ENCODE assay signal across 12 mouse cellular contexts in the genomic region with DNA sequence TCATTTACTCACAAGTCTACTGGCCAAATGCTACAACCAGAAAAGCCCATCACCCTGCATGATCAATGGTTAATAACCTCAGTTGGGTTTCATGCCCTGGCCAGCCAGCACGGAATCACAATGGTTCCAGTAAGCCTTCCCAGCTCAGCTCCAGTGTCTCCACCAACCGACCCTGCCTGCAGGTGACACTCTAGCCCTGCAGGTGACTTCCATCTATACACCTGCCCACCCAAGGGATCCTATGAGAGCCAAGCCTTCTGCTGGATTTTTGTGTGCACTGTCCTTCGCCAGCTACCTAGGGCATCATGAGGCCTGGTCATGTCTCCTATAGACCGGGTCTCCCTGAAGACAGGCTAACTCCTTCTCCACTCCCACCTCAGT.
A peak's percentile ranks its signal among the peaks of the same experiment; 100 is the strongest.
DNase-seq lines count a peak whose midpoint lies in the region; ATAC-seq and TF ChIP-seq lines count a peak whose summit lies in the region.
"Had no signal": no experiment of that assay in that cellular context is flagged by ENCODE, and none has a peak within 500 bp of the region (broad histone marks: within the 10 kb centered on the region; RNA-seq: fewer than 3 reads in every experiment).

No protein-coding gene starts in this region.

- H3K4me1 ChIP-seq in hindbrain, embryonic 14.5 days (replicated peaks; ENCODE audit: control insufficient read depth, insufficient read depth, low read length): peaks cover 20% of the 10 kb centered on the region; the same call in 1 of the 2 replicates
- no peaks in the 10 kb centered on the region for H3K4me1 ChIP-seq in hindbrain, embryonic 11.5 days (replicated peaks; ENCODE audit: control insufficient read depth, insufficient read depth, low read length)
- peaks cover 12% of the 10 kb centered on the region for H3K4me1 ChIP-seq in hindbrain, embryonic 16.5 days (ENCODE audit: control insufficient read depth, insufficient read depth, low read depth, low read length)
- no peaks in the 10 kb centered on the region for H3K4me1 ChIP-seq in lung, postnatal 0 days (ENCODE audit: insufficient read depth, low read depth, low read length)
- H3K4me1 ChIP-seq: limb, embryonic 12.5 days had no signal

- no peak for DNase-seq in hindbrain, embryonic 14.5 days (ENCODE audit: low spot score)
- DNase-seq in hindbrain, embryonic 11.5 days (ENCODE audit: low spot score): no peak
- peak; percentile 18 to 32 for DNase-seq in lung, adult 18-20 months
- DNase-seq in lung, postnatal 25 days (ENCODE audit: low spot score): no peak
- no peak for DNase-seq in lung, postnatal 0 days (ENCODE audit: low spot score)
- no peak for DNase-seq in adrenal gland, postnatal 36 days
- DNase-seq: adrenal gland, adult 8-10 months; cerebellum, adult 8-10 months; thymus, postnatal 25 days had no signal

- no peaks in the 10 kb centered on the region for H3K27me3 ChIP-seq in hindbrain, embryonic 14.5 days (ENCODE audit: control insufficient read depth, insufficient read depth, low read length)
- no peaks in the 10 kb centered on the region for H3K27me3 ChIP-seq in hindbrain, embryonic 11.5 days (ENCODE audit: control insufficient read depth, insufficient read depth, low read length)
- H3K27me3 ChIP-seq in hindbrain, embryonic 16.5 days (replicated peaks; ENCODE audit: control insufficient read depth, insufficient read depth, low read length): no peaks in the 10 kb centered on the region
- H3K27me3 ChIP-seq in lung, postnatal 0 days (replicated peaks; ENCODE audit: insufficient read depth, low read length): no peaks in the 10 kb centered on the region
- H3K27me3 ChIP-seq: limb, embryonic 12.5 days had no signal

- TF ChIP-seq CTCF in lung, postnatal 0 days (IDR thresholded peaks at IDR 0.05): peak; percentile 61

- H3K9ac ChIP-seq in hindbrain, embryonic 14.5 days: no peak overlapping the region
- no peak overlapping the region for H3K9ac ChIP-seq in hindbrain, embryonic 11.5 days (ENCODE audit: low read depth, low read length)
- no peak overlapping the region for H3K9ac ChIP-seq in hindbrain, embryonic 16.5 days (ENCODE audit: low read depth, low read length)
- no peak overlapping the region for H3K9ac ChIP-seq in lung, postnatal 0 days (replicated peaks; ENCODE audit: low read depth)
- H3K9ac ChIP-seq: limb, embryonic 12.5 days had no signal

- TF ChIP-seq EP300 in lung, postnatal 0 days (IDR thresholded peaks at IDR 0.05): no peak

- 56% methylated on average over 4 of the region's 4 CpGs for WGBS in hindbrain, embryonic 14.5 days
- 51% methylated on average over 4 of the region's 4 CpGs for WGBS in hindbrain, embryonic 11.5 days
- WGBS in hindbrain, embryonic 16.5 days: 43% methylated on average over 4 of the region's 4 CpGs
- WGBS in lung, postnatal 0 days: 65% methylated on average over 4 of the region's 4 CpGs

- no peaks in the 10 kb centered on the region for H3K36me3 ChIP-seq in hindbrain, embryonic 14.5 days (replicated peaks; ENCODE audit: control insufficient read depth, insufficient read depth)
- no peaks in the 10 kb centered on the region for H3K36me3 ChIP-seq in hindbrain, embryonic 11.5 days (ENCODE audit: control insufficient read depth, insufficient read depth, low read length)
- H3K36me3 ChIP-seq in hindbrain, embryonic 16.5 days (ENCODE audit: control insufficient read depth, insufficient read depth, low read length): no peaks in the 10 kb centered on the region
- no peaks in the 10 kb centered on the region for H3K36me3 ChIP-seq in lung, postnatal 0 days (ENCODE audit: insufficient read depth, low read length)
- H3K36me3 ChIP-seq: limb, embryonic 12.5 days had no signal

- 0 out of 2 replicates have a peak, but pooled peaks cover 5% of the 10 kb centered on the region for H3K9me3 ChIP-seq in hindbrain, embryonic 14.5 days (ENCODE audit: control insufficient read depth, low read length)
- H3K9me3 ChIP-seq in hindbrain, embryonic 11.5 days (ENCODE audit: control insufficient read depth, low read length): no peaks in the 10 kb centered on the region
- no peaks in the 10 kb centered on the region for H3K9me3 ChIP-seq in hindbrain, embryonic 16.5 days (ENCODE audit: control insufficient read depth, low read length)
- H3K9me3 ChIP-seq in lung, postnatal 0 days (ENCODE audit: low read length): no peaks in the 10 kb centered on the region

- H3K4me3 ChIP-seq in hindbrain, embryonic 14.5 days (replicated peaks; ENCODE audit: low read length): no peak overlapping the region
- H3K4me3 ChIP-seq in hindbrain, embryonic 11.5 days (ENCODE audit: low read depth, low read length): no peak overlapping the region
- no peak overlapping the region for H3K4me3 ChIP-seq in hindbrain, embryonic 16.5 days (ENCODE audit: low read length)
- H3K4me3 ChIP-seq in lung, postnatal 0 days (ENCODE audit: low read depth, low read length): no peak overlapping the region
- H3K4me3 ChIP-seq: limb, embryonic 12.5 days had no signal

- ATAC-seq in hindbrain, embryonic 14.5 days (ENCODE audit: low FRiP score): no peak
- no peak for ATAC-seq in hindbrain, embryonic 11.5 days (ENCODE audit: low FRiP score)
- ATAC-seq in hindbrain, embryonic 16.5 days: peak; percentile 54
- 0 out of 2 replicates have a peak, but pooled peaks have one; percentile 38 for ATAC-seq in lung, postnatal 0 days
- ATAC-seq: CD4-positive, CD25-positive, alpha-beta regulatory T cell, adult 4 months had no signal

- H3K27ac ChIP-seq in hindbrain, embryonic 14.5 days: peak overlapping the region; percentile 56; the same call in 1 of the 2 replicates
- no peak overlapping the region for H3K27ac ChIP-seq in hindbrain, embryonic 11.5 days (ENCODE audit: low read depth, low read length)
- no peak overlapping the region for H3K27ac ChIP-seq in hindbrain, embryonic 16.5 days (ENCODE audit: low read depth, low read length)
- H3K27ac ChIP-seq in lung, postnatal 0 days (ENCODE audit: low read length): no peak overlapping the region
- H3K27ac ChIP-seq: limb, embryonic 12.5 days had no signal

- H3K4me2 ChIP-seq in hindbrain, embryonic 14.5 days (replicated peaks): no peak overlapping the region
- H3K4me2 ChIP-seq in hindbrain, embryonic 11.5 days (replicated peaks; ENCODE audit: low read depth, low read length): no peak overlapping the region
- no peak overlapping the region for H3K4me2 ChIP-seq in hindbrain, embryonic 16.5 days (ENCODE audit: low read length)
- H3K4me2 ChIP-seq in lung, postnatal 0 days (replicated peaks; ENCODE audit: low read depth, low read length): no peak overlapping the region
- H3K4me2 ChIP-seq: limb, embryonic 12.5 days had no signal

Comparison
In these comparisons a context has a peak if more than half of its experiments do, and no peak if none do; other contexts are left out.
1. ATAC-seq: peak in hindbrain, embryonic 16.5 days (single experiment) and lung, postnatal 0 days (single experiment); none in hindbrain, embryonic 14.5 days (single experiment) and hindbrain, embryonic 11.5 days (single experiment).
2. DNase-seq: peak in lung, adult 18-20 months (2 of 2); none in hindbrain, embryonic 14.5 days (single experiment), hindbrain, embryonic 11.5 days (single experiment), lung, postnatal 25 days (single experiment), lung, postnatal 0 days (single experiment) and adrenal gland, postnatal 36 days (0 of 2).